Mouse (Mus musculus): ENCODE measurements around the gene Tubgcp5.

Gene Tubgcp5

DNA sequence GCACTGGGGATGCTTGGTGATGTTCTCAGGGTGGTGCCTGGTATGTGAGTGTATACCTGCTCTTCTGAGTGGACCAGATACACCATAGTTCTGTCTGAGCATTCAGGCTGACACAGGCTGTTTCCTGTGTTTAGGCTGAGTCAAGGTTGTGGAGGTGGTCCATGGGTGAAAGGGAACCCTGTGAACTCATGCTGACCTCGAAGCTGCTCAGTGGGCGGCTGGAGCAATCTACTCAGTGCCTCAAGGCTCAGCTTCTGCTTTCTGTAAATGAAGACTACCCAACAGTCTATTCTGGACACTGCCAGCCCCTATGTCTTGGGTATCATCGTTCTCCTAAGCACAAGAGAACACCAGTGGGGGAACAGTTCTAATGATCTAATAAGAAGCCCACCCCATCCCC is 61.6 kb downstream of the Tubgcp5 start:
- DNase-seq = no peak

DNA sequence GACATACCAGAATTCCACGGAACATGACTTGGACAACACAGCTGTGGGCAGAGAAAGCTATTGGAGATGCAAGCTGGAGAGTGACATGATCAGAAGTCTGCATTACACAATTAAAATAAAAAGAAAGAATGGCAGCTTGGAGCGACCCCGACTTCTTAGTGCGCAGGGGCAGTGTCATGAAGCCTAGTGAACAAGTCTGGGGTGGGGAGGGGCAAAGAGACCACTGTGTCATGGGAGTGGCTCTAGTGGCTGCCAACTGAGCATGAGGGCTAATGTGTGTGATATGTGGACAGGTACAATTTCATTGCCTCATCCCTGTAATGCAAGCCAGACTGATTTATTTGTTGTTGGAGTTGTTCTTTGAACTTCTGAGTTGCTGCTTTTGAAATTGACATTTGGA is 62.8 kb downstream of the Tubgcp5 start:
- no peak for DNase-seq

DNA sequence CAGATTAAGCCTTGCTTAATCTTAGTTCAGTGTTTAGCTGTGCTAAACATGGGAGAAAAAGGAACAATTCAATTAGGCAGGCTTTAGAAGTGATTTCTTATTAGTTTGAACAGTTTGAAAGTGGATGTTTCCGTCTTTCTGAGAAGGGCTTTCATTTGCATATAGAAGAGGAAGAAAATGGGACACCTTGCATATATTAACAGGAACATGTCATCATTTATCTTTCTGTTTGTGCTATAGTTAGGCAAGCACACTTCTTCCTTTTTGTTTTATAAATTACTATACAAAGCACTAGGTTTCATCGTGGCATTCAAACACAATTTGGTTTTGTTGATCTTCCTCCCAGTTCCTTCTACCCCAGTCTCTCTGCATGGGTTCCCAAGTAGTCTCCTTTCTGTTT is 63.8 kb downstream of the Tubgcp5 start:
- DNase-seq = no peak

DNA sequence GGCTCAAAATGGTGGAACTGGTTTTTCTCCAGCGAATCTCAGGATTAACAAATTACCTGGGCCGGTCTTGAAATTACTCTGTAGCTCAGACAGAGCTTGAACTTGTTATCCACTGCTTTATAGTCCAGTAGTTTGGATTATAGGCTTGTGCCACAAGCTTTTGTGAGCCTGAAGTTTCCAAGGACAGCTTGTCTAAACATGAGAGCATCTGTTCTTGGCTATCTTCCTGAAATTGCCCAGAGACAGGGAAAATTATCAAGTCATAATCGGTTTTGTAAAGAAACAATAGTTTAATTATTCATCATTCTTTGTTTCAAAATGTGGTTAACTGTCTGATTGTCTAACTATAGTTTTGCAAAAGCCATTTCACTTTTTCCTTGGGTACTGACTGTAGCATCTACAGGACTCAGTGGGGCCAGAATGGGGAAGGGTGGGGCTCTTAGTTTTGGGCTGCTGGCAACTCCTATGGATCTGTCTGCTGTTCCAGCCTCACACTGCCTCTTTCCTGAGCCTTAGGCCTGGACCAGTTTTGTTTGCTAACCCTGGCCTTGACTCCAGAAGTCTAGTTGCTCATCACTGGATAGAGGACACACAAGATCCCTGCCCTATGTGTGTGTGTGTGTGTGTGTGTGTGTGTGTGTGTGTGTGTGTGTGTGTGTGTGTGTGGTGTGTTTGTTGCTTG is 65.0 kb downstream of the Tubgcp5 start:
- DNase-seq = no peak

DNA sequence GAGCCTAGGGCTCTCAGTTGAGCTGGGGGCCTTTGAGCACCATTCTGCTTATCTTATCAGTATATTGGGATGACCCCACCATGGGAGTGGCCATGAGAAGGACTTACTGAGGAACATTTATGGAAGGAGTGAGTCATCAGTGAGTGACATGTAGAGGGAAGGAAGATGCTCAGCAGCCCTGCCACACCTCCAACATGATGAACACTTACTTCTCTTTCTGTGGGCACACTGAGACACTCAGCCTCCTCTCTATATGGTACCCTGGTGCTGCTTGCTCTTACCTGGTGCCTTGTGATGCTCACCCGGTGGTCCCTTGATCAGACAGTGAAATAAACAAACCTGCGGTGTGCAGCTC is 65.5 kb downstream of the Tubgcp5 start:
- DNase-seq = no peak

DNA sequence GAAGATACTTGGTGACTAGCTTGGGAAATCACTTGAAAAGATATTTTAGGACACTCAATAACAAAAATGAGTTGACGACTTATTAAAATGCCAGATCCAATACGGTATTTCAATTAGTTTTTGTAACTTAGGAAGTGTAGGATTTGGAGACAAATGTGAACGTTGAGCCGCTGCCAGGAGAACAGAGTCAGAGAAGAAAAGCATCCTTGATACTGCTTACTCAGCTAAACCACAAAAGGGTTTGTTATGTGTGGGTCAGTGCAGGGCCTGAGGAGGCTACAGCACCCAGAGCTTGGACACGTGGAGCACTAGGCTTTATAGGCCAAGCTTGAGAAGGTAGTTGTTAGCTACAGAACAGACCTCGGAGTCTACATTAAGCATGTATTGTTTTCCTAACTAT is 66.0 kb downstream of the Tubgcp5 start:
- DNase-seq = no peak

DNA sequence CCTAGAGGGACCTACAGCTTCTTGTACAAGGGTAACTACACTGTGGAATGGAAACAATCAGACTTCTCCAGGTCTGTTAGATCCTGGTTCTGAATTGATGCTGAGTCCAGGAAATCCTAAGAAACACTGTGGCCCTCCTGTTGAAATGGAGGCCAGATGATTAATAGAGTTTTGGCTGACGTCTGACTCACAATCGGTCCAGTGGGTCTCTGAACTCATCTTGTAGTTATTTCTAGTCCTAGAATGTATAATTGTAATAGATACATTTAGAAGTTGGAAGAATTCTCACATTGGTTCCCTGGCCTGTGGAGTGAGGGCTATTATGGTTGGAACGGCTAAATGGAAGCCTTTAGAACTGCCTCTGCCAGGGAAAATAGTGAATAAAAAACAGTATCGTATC is 67.2 kb downstream of the Tubgcp5 start:
- no peak for DNase-seq

DNA sequence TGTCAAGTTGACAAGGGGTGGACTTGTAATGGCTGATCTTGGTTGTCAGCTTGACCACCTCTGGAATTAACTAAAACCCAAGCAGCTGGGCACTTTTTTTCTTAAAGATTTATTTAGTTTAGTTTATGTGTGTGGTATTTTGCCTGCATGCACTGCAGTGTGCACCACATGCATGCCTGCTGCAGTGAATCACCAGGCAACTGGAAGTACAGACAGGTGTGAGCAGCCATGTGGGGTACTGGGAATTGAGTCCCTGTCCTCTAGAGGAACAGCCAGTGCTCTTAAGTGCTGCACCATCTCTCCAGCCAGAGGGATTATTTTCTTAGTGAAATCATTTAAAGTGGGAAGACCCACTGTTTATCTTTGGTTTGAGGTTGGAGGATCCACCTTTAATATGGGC is 71.1 kb downstream of the Tubgcp5 start:
- no peak for DNase-seq

DNA sequence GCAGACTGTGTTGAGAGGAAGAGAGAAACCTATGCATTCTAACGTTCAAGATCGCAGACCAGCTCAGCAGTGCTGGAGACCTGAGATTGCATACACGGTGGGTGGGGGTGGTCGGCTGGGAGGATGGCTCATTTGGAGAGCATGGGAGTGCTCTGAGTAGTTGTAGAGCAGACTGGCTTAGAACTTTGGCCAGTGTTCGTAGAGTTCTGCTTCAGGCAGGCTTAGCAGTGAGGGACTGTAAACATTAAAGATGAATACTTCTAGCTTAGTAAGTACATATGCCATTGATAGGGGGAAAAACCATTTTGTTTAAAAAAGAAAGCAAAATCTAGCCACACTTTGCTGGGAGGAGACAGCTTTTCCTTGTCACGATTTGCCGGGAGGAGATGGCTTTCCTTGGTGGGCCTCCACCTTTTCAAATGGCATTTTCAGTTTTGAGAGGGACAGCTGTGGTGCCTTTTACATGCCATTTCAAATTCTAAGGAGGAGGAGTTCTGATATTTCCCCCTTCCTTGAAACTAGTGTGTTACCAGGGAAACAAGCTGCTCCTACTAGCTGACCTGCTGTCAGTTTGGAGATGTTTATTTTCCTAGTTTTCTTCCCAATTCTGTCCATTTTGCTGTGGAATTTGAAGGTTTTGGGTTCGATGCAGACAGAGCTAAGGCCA is 71.9 kb downstream of the Tubgcp5 start:
- DNase-seq = no peak

DNA sequence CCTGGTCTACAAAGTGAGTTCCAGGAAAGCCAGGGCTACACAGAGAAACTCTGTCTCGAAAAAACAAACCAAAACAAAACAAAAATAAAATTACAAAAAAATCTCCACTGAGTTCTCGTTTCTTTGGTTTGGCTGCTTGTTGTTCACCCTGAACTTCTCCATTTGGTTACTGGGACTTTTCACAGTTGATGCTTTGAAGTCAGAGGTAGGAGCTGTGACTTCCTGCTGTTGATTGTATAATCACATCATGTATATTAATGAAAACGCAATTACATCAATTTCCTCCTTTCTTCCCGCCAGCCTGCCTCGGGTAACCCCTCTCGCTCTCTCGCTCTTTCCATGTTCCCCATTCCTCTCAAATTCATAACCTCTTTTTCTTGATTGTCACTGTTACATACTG is 74.3 kb downstream of the Tubgcp5 start:
- DNase-seq = no peak

DNA sequence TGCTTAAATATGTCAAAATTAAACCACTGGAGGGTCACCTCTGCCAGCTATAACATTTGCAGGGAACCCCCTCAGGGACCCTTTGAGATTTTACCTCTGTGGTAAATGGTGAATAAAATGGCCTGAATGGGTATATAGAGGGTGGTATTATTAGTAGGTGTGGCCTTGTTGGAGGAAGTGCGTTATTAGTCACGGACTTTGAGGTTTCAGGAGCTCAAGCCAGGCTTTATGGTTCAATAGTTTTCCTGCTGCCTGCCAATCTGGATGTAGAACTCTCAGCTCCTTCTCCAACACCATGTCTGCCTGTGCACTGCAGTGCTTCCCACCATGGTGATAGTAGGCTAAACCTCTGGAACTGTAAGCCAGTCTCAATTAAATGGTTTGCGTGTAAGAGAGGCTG is 75.3 kb downstream of the Tubgcp5 start:
- DNase-seq = peak; percentile 30

DNA sequence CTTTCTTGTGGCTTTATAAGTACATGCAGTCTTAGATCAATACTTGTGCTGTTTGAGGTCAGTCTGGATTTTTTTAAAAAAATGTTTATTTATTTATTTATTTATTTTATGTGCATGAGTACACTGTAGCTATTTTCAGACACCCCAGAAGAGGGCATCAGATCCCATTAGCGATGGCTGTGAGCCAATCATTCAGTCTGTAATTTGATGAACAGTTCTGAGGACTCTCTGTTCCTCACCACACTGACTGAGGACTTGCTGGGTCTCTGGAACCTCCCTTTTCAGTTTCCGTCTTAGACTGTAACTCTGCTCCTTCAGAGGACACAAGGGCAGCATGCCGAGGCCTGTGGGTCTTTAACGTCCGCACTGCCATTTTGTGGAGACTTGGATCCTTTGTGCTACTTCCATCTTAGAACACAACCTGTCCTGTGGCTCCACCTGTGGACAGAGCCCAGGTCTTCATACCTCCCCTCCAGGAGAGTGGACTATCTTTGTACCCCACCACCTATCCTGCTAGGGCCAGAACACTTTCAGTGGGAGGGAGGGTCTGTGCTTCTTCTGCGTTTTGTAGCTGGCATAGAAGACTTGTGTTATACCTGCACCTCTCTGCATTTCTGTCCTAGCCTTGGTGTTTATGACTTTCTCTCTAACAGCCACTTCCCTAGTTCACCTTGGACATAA is 76.5 kb downstream of the Tubgcp5 start:
- DNase-seq = no peak

DNA sequence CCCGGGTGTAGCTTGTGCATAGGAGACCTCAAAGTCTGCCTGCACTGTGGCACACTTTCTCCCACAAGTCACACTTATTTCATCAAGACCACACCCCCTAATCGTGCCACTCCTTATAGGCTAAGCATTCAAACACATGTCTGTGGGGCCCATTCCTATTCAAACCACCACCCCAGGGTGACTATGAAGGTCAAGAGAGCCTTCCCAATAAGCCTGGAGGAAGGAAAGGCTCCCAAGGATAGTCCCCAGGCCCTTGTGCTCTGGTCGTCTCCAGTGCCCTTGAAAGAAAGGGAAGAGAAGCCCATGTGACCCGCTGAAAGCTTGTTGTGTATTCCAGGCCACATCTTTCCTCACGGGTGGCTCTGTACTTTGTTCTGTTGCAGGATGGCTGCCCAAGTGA is 77.5 kb downstream of the Tubgcp5 start:
- DNase-seq = no peak

DNA sequence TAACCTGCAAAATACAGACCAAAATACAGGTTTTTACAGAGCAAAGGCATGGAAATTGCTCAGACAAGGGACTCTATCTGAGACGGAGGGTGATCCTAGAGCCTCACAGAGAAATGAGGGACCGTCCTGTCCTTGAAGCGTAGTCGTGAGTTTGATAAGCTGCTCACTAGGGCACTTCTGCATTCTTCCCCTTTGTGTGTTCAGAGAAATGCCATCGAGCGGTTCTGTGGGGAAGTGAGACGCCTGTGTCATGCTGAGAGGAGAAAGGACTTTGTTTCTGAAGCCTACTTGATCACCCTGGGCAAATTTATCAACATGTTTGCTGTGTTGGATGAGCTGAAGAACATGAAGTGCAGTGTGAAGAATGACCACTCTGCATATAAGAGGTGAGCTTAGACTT is 80.7 kb downstream of the Tubgcp5 start:
- DNase-seq = no peak

DNA sequence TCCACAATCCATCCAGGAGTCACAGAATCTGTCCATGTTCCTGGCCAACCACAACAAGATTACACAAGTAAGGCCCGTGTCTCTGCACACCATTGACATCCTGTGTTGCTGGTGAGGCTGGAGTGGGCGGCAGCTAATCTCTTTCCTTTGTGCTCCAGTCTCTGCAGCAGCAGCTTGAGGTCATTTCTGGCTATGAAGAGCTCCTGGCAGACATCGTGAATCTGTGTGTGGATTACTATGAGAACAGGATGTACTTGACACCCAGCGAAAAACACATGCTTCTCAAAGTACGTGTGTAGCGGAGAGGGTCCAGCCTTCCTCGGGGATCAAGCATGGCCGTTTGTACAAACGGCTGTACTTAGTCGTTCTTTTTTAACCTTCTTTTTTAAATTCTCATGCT is 83.8 kb downstream of the Tubgcp5 start:
- no peak for DNase-seq

DNA sequence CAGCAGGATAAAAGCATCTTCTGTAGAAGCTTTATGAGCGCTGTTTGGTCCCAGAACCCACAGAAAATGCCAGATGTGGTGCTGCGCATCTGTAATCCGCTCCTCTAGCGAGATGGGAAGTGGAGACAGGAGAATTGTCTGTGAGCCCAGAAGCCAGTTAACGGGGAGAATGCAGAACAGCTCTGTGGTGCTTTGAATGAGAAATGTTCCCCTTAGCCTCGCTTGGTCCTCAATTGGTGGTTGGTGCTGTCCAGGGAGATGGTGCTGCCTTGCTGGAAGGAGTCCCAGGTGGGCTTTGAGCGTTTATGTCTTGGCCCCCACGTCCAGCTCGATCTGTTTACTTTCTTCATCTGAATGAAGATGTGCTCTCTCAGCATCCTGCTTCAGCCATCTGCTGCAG is 86.9 kb downstream of the Tubgcp5 start:
- no peak for DNase-seq
